25 mouse cellular contexts compared by ENCODE assay signal in the genomic region with DNA sequence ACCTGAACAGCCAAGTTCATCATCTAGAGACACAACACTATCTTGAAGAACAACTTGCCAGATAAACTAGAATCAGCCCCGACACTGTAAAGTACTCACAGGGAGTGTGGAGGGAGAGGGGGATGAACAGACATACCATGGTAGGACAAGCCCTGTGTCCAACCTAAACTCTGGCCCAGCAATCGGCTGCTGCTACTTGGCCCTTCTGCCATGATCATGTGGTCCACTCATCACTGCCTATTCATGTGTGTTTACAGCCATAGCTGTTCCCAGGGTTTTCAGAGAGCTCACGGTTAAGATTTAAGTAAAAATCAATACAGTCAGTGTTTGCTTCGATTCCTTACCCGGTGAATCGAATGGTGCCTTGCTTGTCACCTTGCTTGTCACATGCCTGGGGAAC.
"Had no signal": no experiment of that assay in that cellular context is flagged by ENCODE, and none has a peak within 500 bp of the region (broad histone marks: within the 10 kb centered on the region; RNA-seq: fewer than 3 reads in every experiment).

No protein-coding gene starts in this region.

- H3K4me2 ChIP-seq: heart, embryonic 13.5 days; heart, embryonic 15.5 days; hindbrain, embryonic 13.5 days; hindbrain, embryonic 15.5 days; intestine, embryonic 15.5 days; kidney, embryonic 15.5 days; limb, embryonic 13.5 days; limb, embryonic 15.5 days; liver, embryonic 12.5 days had no signal

- H3K4me3 ChIP-seq: heart, embryonic 13.5 days; heart, embryonic 15.5 days; hindbrain, embryonic 13.5 days; hindbrain, embryonic 15.5 days; intestine, embryonic 15.5 days; kidney, embryonic 15.5 days; limb, embryonic 13.5 days; limb, embryonic 15.5 days; liver, embryonic 12.5 days had no signal

- DNase-seq: gastrocnemius, postnatal 14 days; gastrocnemius, postnatal 36 days; heart, adult 18-20 months; heart, postnatal 14 days; heart, postnatal 36 days; kidney, adult 11 months; kidney, adult 2 months; kidney, adult 9 months; kidney, postnatal 14 days; kidney, postnatal 36 days; layer of hippocampus, adult 9-11 months; layer of hippocampus, postnatal 36 days; left cerebral cortex, postnatal 4 days had no signal

- H3K9me3 ChIP-seq: heart, embryonic 13.5 days; heart, embryonic 15.5 days; hindbrain, embryonic 13.5 days; hindbrain, embryonic 15.5 days; intestine, embryonic 15.5 days; kidney, embryonic 15.5 days; limb, embryonic 13.5 days; limb, embryonic 15.5 days; liver, embryonic 12.5 days had no signal

- H3K27me3 ChIP-seq: heart, embryonic 13.5 days; heart, embryonic 15.5 days; hindbrain, embryonic 15.5 days; intestine, embryonic 15.5 days; kidney, embryonic 15.5 days had no signal

- ATAC-seq: hindbrain, postnatal 0 days; intestine, embryonic 15.5 days; liver, embryonic 12.5 days had no signal

- H3K36me3 ChIP-seq: heart, embryonic 13.5 days; heart, embryonic 15.5 days; hindbrain, embryonic 13.5 days; hindbrain, embryonic 15.5 days; intestine, embryonic 15.5 days; kidney, embryonic 15.5 days; limb, embryonic 13.5 days; limb, embryonic 15.5 days; liver, embryonic 12.5 days had no signal

- H3K27ac ChIP-seq: heart, embryonic 13.5 days; heart, embryonic 15.5 days; hindbrain, embryonic 13.5 days; hindbrain, embryonic 15.5 days; hindbrain, postnatal 0 days; intestine, embryonic 15.5 days; kidney, embryonic 15.5 days; kidney, postnatal 0 days; limb, embryonic 13.5 days; limb, embryonic 15.5 days; liver, embryonic 12.5 days; liver, embryonic 14.5 days had no signal

- H3K9ac ChIP-seq: heart, embryonic 13.5 days; heart, embryonic 15.5 days; hindbrain, embryonic 13.5 days; hindbrain, embryonic 15.5 days; intestine, embryonic 15.5 days; kidney, embryonic 15.5 days; limb, embryonic 13.5 days; limb, embryonic 15.5 days; liver, embryonic 12.5 days; liver, embryonic 14.5 days had no signal
